ENCODE assay signal across 8 mouse cellular contexts in the genomic region with DNA sequence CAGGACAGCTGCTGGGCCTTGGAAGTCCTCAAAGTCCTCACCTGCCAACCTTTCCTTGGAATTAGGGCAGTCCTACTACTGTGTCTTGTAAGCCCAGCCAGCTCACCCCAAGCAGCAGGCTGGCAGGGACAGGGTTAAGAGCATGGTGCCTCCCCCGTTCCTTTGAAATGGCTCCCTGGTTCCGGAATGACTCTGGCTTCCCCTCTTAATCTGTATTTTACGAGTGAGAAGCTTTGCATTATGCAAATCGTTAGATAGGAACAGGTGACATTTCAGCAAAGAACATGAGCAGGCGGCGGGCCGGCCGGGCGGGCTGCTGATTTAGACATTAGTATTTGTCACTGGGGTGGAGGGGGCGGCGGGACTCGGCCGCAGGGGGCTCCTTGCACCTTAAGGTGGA.
DNase-seq lines count a peak whose midpoint lies in the region; ATAC-seq lines count a peak whose summit lies in the region.
"Had no signal": no experiment of that assay in that cellular context is flagged by ENCODE, and none has a peak within 500 bp of the region (broad histone marks: within the 10 kb centered on the region; RNA-seq: fewer than 3 reads in every experiment).

No protein-coding gene starts in this region.

- 5% methylated on average over 13 of the region's 13 CpGs for WGBS in embryonic facial prominence, embryonic 12.5 days

- intact Hi-C loops in left cerebral cortex, postnatal 4 days (cut with DNase I), result no loop called here

- peak; percentile 11 to 33 for DNase-seq in left cerebral cortex, adult 8-10 months (ENCODE audit: low spot score in 2 of 2)
- DNase-seq in left cerebral cortex, postnatal 4 days, result no peak
- DNase-seq in layer of hippocampus, adult 18-20 months (ENCODE audit: low spot score in 2 of 2), result peak; percentile 29 to 51
- peak; percentile 16 for DNase-seq in right cerebral cortex, postnatal 14 days
- no peak for DNase-seq in cerebellum, adult 9-11 months
- DNase-seq in cerebellum, adult 11 months, result no peak

- H3K9ac ChIP-seq in embryonic facial prominence, embryonic 12.5 days, result no peak overlapping the region
- H3K9ac ChIP-seq: limb, embryonic 15.5 days had no signal

- no peak overlapping the region for H3K27ac ChIP-seq in embryonic facial prominence, embryonic 12.5 days
- H3K27ac ChIP-seq: limb, embryonic 15.5 days had no signal

- H3K4me2 ChIP-seq in embryonic facial prominence, embryonic 12.5 days (replicated peaks), result peak overlapping the region; percentile 38

- H3K36me3 ChIP-seq in embryonic facial prominence, embryonic 12.5 days, result no peaks in the 10 kb centered on the region
- H3K36me3 ChIP-seq: limb, embryonic 15.5 days had no signal

- H3K27me3 ChIP-seq in embryonic facial prominence, embryonic 12.5 days, result peaks cover 74% of the 10 kb centered on the region

- H3K4me3 ChIP-seq in embryonic facial prominence, embryonic 12.5 days, result no peak overlapping the region

- H3K9me3 ChIP-seq in embryonic facial prominence, embryonic 12.5 days, result no peaks in the 10 kb centered on the region
- H3K9me3 ChIP-seq: limb, embryonic 15.5 days had no signal

- H3K4me1 ChIP-seq in embryonic facial prominence, embryonic 12.5 days, result peaks cover 16% of the 10 kb centered on the region

- no peak for ATAC-seq in embryonic facial prominence, embryonic 12.5 days (ENCODE audit: insufficient number of reproducible peaks, insufficient read depth, low FRiP score, low TSS enrichment)

Comparison
In these comparisons a context has a peak if more than half of its experiments do, and no peak if none do; other contexts are left out.
1. DNase-seq: peak in left cerebral cortex, adult 8-10 months (2 of 2), layer of hippocampus, adult 18-20 months (2 of 2) and right cerebral cortex, postnatal 14 days (single experiment); none in left cerebral cortex, postnatal 4 days (single experiment), cerebellum, adult 9-11 months (single experiment) and cerebellum, adult 11 months (single experiment).